Mouse (Mus musculus) G1E (cell line): ENCODE measurements around the gene Zfp654. TPM values are rescaled to one million over a fixed set of nuclear protein-coding genes. Genes with fewer than 3 reads are reported as not detected.

ENCODE experiments used
- ATAC-seq: 2 replicates; pipeline ENCODE4 v1.8.0; 2016; ENCODE audit warnings: mild to moderate bottlenecking; ENCODE audit not compliant: insufficient number of reproducible peaks, poor library complexity, low FRiP score, severe bottlenecking; ENCODE audit errors: extremely low read depth
- DNase-seq: peaks from one replicate; pipeline ENCODE4 v3.0.0; 2012; ENCODE audit warnings: low spot score
- H3K27me3 ChIP-seq: 2 replicates; pipeline ENCODE4 v1.6.1; 2012; ENCODE audit warnings: mild to moderate bottlenecking, low read length, inconsistent platforms; ENCODE audit not compliant: insufficient read depth
- H3K36me3 ChIP-seq: replicated peaks from 2 replicates; pipeline ENCODE3; 2012; ENCODE audit warnings: mild to moderate bottlenecking, inconsistent platforms
- H3K4me1 ChIP-seq: 2 replicates; pipeline ENCODE4 v1.6.1; 2012; ENCODE audit warnings: low read depth, low read length, inconsistent platforms, mixed read lengths; ENCODE audit not compliant: insufficient read depth
- H3K4me3 ChIP-seq: 2 replicates; pipeline ENCODE4 v1.5.1; 2012; ENCODE audit warnings: low read depth, mild to moderate bottlenecking, inconsistent platforms, low read length, moderate library complexity, mixed read lengths
- H3K9me3 ChIP-seq: replicated peaks from 2 replicates; pipeline ENCODE4 v1.6.1; 2012; ENCODE audit warnings: inconsistent platforms
- CTCF ChIP-seq: IDR thresholded peaks from 2 replicates; pipeline ENCODE4 v1.5.1; 2012; ENCODE audit warnings: low read depth, low read length, inconsistent platforms, mixed read lengths
- GATA1 ChIP-seq: IDR thresholded peaks from 2 replicates; pipeline ENCODE4 v1.6.1; 2012; ENCODE audit warnings: borderline replicate concordance, low read length, inconsistent platforms, mixed read lengths
- GATA2 ChIP-seq: IDR thresholded peaks from 2 replicates; pipeline ENCODE4 v1.6.1; 2012; ENCODE audit warnings: low read depth, low read length, inconsistent platforms, borderline replicate concordance
- POLR2AphosphoS5 ChIP-seq: IDR thresholded peaks from 2 replicates; pipeline ENCODE4 v1.6.1; 2012; ENCODE audit warnings: low read depth, low read length, inconsistent platforms; ENCODE audit not compliant: insufficient replicate concordance
- TAL1 ChIP-seq: conservative IDR thresholded peaks from 2 replicates; pipeline ENCODE4 v1.6.1; 2012; ENCODE audit warnings: low read depth, low read length, inconsistent platforms, mixed read lengths
- polyA plus RNA-seq: library from polyadenylated mRNA; stranded (reverse); fragments of >175 nt; gene quantifications from 2 replicates; pipeline ENCODE4 v1.2.3, GENCODE M21; 2012
- total RNA-seq, 2 experiments: library from RNA; stranded (forward) in 1 of 2; stranded (reverse) in 1 of 2; fragments of 200-1000 nt in 1 of 2; fragments of >200 nt in 1 of 2; fragmentation: Nextera tagmentation in 1 of 2; gene quantifications; 2 replicates each; pipeline ENCODE4 v1.2.3; 2014 to 2017

Gene Zfp654
- total and polyA plus RNA-seq, 3 experiments: 2.0 to 64.0 (median 30.6) TPM

DNA sequence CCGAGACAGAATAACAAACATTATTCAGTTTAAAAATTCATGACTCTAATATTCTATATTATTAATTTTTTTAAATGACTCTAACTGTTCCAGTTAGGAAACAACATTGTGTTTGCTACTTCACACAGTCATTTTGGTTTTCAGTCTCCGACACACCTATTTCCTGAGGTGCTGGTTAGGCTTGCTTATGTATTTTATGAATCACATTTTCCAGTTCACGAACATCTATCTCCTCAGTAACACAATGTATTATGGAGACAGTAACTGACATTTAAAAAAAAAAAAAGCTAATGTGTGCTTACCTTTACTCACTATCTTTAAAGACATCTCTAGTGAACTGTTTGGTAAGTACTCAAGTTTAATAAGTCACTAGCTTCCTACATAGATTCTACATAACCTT is 61.7 kb downstream of the Zfp654 start:
- Histone ChIP-seq H3K27me3 (no peaks in the 10 kb centered on the region), H3K4me1 (peaks cover under 1% of the 10 kb centered on the region; the same call in 1 of the 2 replicates), H3K4me3 (no peak overlapping the region), H3K36me3 (peaks cover 52% of the 10 kb centered on the region), H3K9me3 (no peaks in the 10 kb centered on the region)
- ATAC-seq (no peak), DNase-seq (no peak)
- no peak for TF ChIP-seq POLR2AphosphoS5
- TF ChIP-seq GATA2: no peak
- no peak for TF ChIP-seq GATA1
- TF ChIP-seq TAL1: no peak
- TF ChIP-seq CTCF: no peak

DNA sequence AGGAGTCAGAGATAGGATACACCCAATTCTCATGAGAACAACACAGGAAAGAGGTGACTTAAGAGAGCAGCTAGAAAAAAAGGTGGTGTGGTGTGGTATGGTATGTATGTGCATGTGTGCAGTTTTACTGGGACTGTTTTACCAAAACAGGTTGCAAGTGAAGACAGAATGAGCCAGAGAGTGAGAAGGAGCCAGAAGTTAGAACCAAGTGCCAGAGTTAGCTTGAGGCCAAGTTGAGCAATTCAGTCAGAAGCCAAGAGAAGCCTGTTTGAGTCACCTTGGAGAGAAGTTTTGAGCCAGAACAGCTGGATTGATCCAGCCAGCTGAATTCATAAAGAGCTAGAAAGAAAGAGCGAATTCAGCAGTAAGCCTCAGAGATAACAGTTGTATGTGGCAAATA is 75.9 kb downstream of the Zfp654 start:
- no peak overlapping the region for H3K4me3 ChIP-seq
- TF ChIP-seq POLR2AphosphoS5 (no peak), GATA1 (no peak), CTCF (no peak), GATA2 (no peak), TAL1 (no peak)
- H3K4me1 ChIP-seq: peaks cover 5% of the 10 kb centered on the region
- no peaks in the 10 kb centered on the region for H3K9me3 ChIP-seq
- peaks cover 5% of the 10 kb centered on the region for H3K36me3 ChIP-seq
- no peaks in the 10 kb centered on the region for H3K27me3 ChIP-seq
- no peak for DNase-seq
- no peak for ATAC-seq

DNA sequence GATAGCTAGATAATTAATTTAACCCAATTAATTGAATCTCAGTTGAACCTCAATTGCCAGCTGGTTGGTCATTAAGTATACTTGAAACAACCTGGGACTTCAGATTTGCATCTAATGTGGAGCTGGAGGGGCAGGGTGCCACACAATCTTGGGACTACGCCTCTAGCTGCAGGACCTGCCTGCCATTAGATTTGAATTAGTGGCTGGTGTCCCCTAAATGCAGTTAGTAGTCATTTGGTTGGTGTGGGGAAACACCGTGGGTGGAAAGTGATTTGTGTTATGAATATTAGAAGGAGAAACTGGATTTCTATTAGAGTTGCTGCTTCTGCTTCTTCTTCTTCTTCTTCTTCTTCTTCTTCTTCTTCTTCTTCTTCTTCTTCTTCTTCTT is 80.0 kb downstream of the Zfp654 start:
- TF ChIP-seq CTCF (no peak), GATA2 (no peak), GATA1 (no peak), POLR2AphosphoS5 (no peak), TAL1 (no peak)

DNA sequence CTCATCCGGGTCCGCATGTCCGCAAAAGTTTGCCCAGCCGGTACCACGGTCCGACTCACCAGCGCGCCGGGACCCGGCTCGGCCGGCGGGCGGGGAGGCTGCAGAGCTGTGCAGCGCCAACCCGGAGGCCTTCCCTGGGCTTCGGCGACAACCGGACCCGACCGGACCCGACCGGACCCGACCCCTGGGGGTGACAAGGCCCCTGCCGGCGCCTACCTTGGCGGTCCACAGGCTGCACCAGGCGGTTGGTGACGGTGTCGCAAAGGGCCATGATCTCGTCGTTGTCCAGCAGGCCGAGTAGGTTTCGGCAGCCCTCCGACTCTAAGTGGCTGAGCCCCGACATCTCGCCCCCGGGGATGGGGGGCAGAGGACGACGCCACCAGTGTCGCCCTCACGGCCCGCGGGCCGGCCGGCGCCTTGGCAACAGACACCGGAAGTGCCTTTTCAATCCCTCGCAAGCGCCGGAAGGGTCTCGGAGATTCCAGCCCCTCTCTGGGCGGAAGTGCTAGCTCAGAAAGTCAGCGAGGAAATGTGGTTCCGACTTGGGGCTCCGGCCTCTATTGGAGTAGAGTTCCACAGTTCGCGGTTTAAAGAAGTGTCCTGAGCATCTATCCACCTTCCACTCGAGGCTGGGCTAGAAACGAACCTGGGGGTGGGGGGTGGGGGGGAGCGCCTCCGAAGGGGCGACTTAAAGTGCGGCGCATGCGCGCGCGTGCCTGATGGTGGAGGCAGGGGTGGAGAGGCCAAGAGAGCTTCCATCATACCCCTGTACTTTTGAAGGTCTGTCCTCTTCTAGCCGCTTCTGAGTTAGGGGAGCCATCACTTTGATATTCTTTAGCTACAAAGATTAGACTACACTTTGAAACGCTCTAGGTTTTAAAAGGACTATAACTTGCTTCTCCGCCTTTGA is 80.7 kb downstream of the Zfp654 start, which contains the start of gene 4930453N24Rik:
4930453N24Rik (minus strand) TSS at position 641 of the 910 bp plus-strand sequence.
- DNase-seq: peak; percentile 79
- peak; percentile 92 for ATAC-seq
- peaks cover 2% of the 10 kb centered on the region for H3K36me3 ChIP-seq
- no peak for TF ChIP-seq POLR2AphosphoS5
- TF ChIP-seq CTCF: no peak
- no peak for TF ChIP-seq TAL1
- no peak for TF ChIP-seq GATA2
- no peak for TF ChIP-seq GATA1
- no peaks in the 10 kb centered on the region for H3K9me3 ChIP-seq
- H3K4me3 ChIP-seq: peak within 1 kb of the TSS; percentile 90
- no peaks in the 10 kb centered on the region for H3K27me3 ChIP-seq
- H3K4me1 ChIP-seq: peaks cover 16% of the 10 kb centered on the region

More for the DNA sequence above, 80.0 kb downstream of the Zfp654 start:
- no peak for DNase-seq
- H3K9me3 ChIP-seq: no peaks in the 10 kb centered on the region
- ATAC-seq: no peak
- H3K27me3 ChIP-seq: no peaks in the 10 kb centered on the region
- H3K4me3 ChIP-seq: peak overlapping the region; percentile 90
- H3K36me3 ChIP-seq: peaks cover 2% of the 10 kb centered on the region
- H3K4me1 ChIP-seq: peaks cover 16% of the 10 kb centered on the region

DNA sequence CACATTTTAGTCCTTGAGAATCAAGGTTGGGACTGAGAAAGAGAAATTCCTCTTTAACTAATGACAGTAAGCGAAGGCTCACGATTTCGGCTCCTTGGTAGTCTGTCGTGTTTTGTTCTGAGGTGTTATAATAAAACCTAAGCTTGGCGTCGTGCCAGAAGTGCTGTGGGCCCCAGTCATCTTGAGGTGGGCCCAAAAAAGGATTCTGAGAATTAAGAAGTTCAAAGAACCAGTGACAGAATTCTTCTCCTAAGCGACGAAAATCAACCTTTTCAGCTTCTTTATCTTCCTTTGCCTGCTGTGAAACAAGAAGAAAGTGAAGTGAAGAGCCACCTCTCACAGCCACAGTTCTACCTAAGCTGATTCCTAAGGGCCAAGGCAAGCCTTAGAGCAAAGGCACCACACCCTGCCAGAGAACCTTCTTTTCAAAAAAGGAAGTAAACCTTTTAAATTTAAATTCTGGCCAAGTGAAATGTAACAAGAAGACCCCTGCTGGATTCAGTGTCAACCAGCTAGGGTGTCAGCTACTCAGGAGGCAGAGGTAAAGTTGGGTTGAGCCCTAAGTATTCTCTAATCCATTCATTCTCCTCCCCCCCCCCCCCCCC is 84.7 kb downstream of the Zfp654 start:
- ATAC-seq (no peak), DNase-seq (no peak)
- no peak for TF ChIP-seq GATA1
- no peak for TF ChIP-seq TAL1
- Histone ChIP-seq H3K4me3 (no peak overlapping the region), H3K27me3 (no peaks in the 10 kb centered on the region), H3K9me3 (peaks cover 12% of the 10 kb centered on the region), H3K36me3 (peaks cover 34% of the 10 kb centered on the region), H3K4me1 (peaks cover 16% of the 10 kb centered on the region)

DNA sequence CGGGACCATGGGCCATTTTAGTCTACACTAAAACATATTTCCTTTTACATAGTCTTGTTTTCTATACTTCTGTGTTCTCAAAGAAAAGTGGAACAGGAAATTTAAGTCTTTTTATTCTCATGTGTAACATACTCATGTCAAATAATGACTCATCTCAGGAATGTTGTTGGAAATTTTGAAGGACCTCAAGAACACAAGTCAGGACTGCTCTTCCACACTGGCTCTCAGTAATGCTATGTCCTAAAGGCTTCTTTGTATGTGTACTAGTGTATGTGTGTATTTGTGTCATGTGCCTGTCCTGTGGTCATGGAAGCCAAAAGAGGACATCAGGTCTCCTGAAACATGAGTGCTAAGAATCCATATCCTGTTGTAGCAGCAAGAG is 92.2 kb downstream of the Zfp654 start:
- no peak for TF ChIP-seq POLR2AphosphoS5
- TF ChIP-seq CTCF: no peak
- TF ChIP-seq GATA1: no peak
- Histone ChIP-seq H3K4me1 (peaks cover 44% of the 10 kb centered on the region), H3K27me3 (no peaks in the 10 kb centered on the region), H3K4me3 (no peak overlapping the region; the same call in 1 of the 2 replicates), H3K9me3 (peaks cover 18% of the 10 kb centered on the region), H3K36me3 (peaks cover 27% of the 10 kb centered on the region)
- ATAC-seq (no peak), DNase-seq (no peak)
